Mouse (Mus musculus) olfactory bulb, adult 2 months (tissue): ENCODE measurements around the gene Ssbp4.
A peak's percentile ranks its signal among the peaks of the same experiment; 100 is the strongest.

Experiments used
- CTCF ChIP-seq: fragments of 200-500 bp; IDR thresholded peaks from 2 replicates; pipeline ENCODE4 v1.5.1; 2012; ENCODE audit warnings: low read depth, mild to moderate bottlenecking, low read length, moderate library complexity; ENCODE audit not compliant: insufficient read depth
- POLR2A ChIP-seq: fragments of 200-500 bp; IDR thresholded peaks from 2 replicates; pipeline ENCODE4 v1.6.1; 2012; ENCODE audit warnings: mild to moderate bottlenecking, low read depth, low read length, moderate library complexity; ENCODE audit not compliant: insufficient read depth

- no peak for TF ChIP-seq POLR2A
- TF ChIP-seq CTCF: peak; percentile 61
Measured at GRCm38 (mm10) chr8:70585258-70585652, 23.4 kb downstream of the Ssbp4 start.
